Mouse (Mus musculus): Measurements from ENCODE around the gene Olfr643.
"Not testable (repeated sequence)": the region's sequence is repeated elsewhere in the genome, so short reads cannot be mapped to it uniquely, and the experiment has no call there.

Gene Olfr643

DNA sequence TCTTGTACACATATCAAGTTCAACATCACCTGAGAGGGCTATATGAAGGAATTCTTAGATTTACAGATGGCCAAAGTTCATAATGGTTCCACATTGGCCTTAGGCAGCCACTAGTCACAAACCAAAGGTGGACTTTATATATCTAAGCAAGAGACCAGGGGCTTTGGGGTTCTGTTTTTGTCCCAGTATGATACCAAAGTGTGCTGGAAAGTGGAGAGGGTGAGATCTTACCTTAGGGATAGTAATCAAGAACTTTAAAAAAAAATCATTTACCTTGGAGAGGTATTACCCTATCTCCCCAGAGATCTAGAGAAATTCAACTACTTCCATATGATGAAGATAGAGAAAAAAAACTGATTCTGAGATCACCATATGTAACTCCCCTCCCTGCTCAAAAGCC is 120.0 kb downstream of the Olfr643 start, which contains the start of gene Olfr639:
Gene Olfr639 (minus strand): TSS at position 101 of the 400 bp plus-strand sequence.
- DNase-seq, result no peak

GRCm38 (mm10) chr7:103999124-103999523 is 138.1 kb downstream of the Olfr643 start:
- DNase-seq, result no peak

GRCm38 (mm10) chr7:103998446-103998845 is 138.8 kb downstream of the Olfr643 start, which contains the start of gene Olfr638:
TSS of gene Olfr638 (plus strand) at chr7:103998746.
- no peak for DNase-seq

GRCm38 (mm10) chr7:103971782-103972181 is 165.4 kb downstream of the Olfr643 start:
- DNase-seq, result no peak

DNA sequence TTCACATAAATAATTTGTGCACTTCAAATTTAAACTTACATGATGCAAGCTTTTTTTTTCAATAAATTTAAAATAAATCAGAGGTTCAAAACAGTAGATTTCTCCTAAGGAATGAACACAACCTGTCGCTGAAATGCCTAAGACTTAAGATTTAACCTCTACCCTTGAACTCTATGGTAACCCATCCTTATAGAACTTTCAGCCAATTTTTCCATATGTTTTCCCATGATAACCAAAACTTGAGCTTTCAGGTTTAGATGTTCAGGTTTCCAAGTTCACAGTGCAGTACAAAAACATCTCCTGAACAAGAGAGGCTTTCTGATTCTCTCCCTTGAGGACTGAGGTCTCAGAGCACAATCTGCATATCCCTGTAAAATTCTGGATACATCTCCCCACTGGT is 166.4 kb downstream of the Olfr643 start, which contains the start of gene Olfr635:
Gene Olfr635 (plus strand): TSS at position 301 of the 400 bp plus-strand sequence.
- no peak for DNase-seq

- DNase-seq, result not testable (repeated sequence)
Observed at GRCm38 (mm10) chr7:103966873-103967272, 170.3 kb downstream of the Olfr643 start.
